Mouse (Mus musculus) heart, embryonic 11.5 days (tissue): ENCODE results near the gene Cpxm1. TPM values are rescaled to one million over a fixed set of nuclear protein-coding genes. Genes with fewer than 3 reads are reported as not detected.
A peak's percentile ranks its signal among the peaks of the same experiment; 100 is the strongest.

Experiments used
- ATAC-seq: fragments of 200-750 bp; cut with Nextera tagmentation; replicated peaks from 2 replicates; pipeline ENCODE4 v1.8.0; 2017; ENCODE audit warnings: moderate library complexity; ENCODE audit not compliant: insufficient number of reproducible peaks, low FRiP score, low TSS enrichment
- H3K27ac ChIP-seq: fragments of 300-500 bp; sonication (generic); 2 replicates; pipeline ENCODE4 v1.5.1; 2014; ENCODE audit warnings: mild to moderate bottlenecking, low read depth, low read length
- H3K27me3 ChIP-seq: fragments of 300-500 bp; sonication (generic); 2 replicates; pipeline ENCODE4 v1.6.1; 2014; ENCODE audit warnings: mild to moderate bottlenecking, low read length, mixed read lengths; ENCODE audit not compliant: control insufficient read depth, insufficient read depth
- H3K36me3 ChIP-seq: fragments of 300-500 bp; sonication (generic); 2 replicates; pipeline ENCODE4 v1.6.1; 2014; ENCODE audit warnings: mild to moderate bottlenecking, low read length, moderate library complexity, mixed read lengths; ENCODE audit not compliant: control insufficient read depth, insufficient read depth
- H3K4me1 ChIP-seq: fragments of 300-500 bp; sonication (generic); 2 replicates; pipeline ENCODE4 v1.6.1; 2014; ENCODE audit warnings: low read length; ENCODE audit not compliant: control insufficient read depth, insufficient read depth
- H3K4me2 ChIP-seq: fragments of 300-500 bp; sonication (generic); 2 replicates; pipeline ENCODE4 v1.6.1; 2014; ENCODE audit warnings: mild to moderate bottlenecking, moderate library complexity
- H3K4me3 ChIP-seq: fragments of 300-500 bp; sonication (generic); 2 replicates; pipeline ENCODE4 v1.5.1; 2014; ENCODE audit warnings: low read depth, low read length
- H3K9ac ChIP-seq: fragments of 300-500 bp; sonication (generic); 2 replicates; pipeline ENCODE4 v1.6.1; 2014; ENCODE audit warnings: mild to moderate bottlenecking, low read depth, low read length, moderate library complexity
- H3K9me3 ChIP-seq: fragments of 300-500 bp; sonication (generic); replicated peaks from 2 replicates; pipeline ENCODE4 v1.6.1; 2016; ENCODE audit warnings: low read length; ENCODE audit not compliant: control insufficient read depth
- WGBS: fragments of 180-500 bp; shearing (Covaris S2); extraction: QIAGEN DNeasy Blood & Tissue Kit; methylation state at CpG from one replicate; pipeline ENCODE4 v1.1.7; 2014; ENCODE audit not compliant: insufficient replicate concordance; 5-methylcytosine and 5-hydroxymethylcytosine counted together
- polyA plus RNA-seq: library from polyadenylated mRNA; unstranded; fragments of >200 nt; fragmentation: Nextera tagmentation; extraction: Ambion mirVana; gene quantifications from 2 replicates; pipeline ENCODE4 v1.2.1, GENCODE M21; 2014

The Cpxm1 gene
- polyA plus RNA-seq, 1 experiment from 2014 or later, result 27.0 TPM

GRCm38 (mm10) chr2:130429851-130430250, 32.5 kb upstream of the Cpxm1 start:
- Histone ChIP-seq H3K36me3 (no peaks in the 10 kb centered on the region), H3K9ac (no peak overlapping the region), H3K9me3 (no peaks in the 10 kb centered on the region), H3K4me3 (no peak overlapping the region), H3K27me3 (no peaks in the 10 kb centered on the region), H3K4me1 (peaks cover 7% of the 10 kb centered on the region; the same call in 1 of the 2 replicates), H3K27ac (no peak overlapping the region), H3K4me2 (no peak overlapping the region)
- 51% methylated on average over 2 of the region's 2 CpGs for WGBS
- no peak for ATAC-seq

GRCm38 (mm10) chr2:130425112-130425511, 27.7 kb upstream of the Cpxm1 start:
- H3K36me3 ChIP-seq, result no peaks in the 10 kb centered on the region
- peak overlapping the region; percentile 97 for H3K4me2 ChIP-seq
- H3K4me1 ChIP-seq, result peaks cover 9% of the 10 kb centered on the region
- ATAC-seq, result no peak
- no peaks in the 10 kb centered on the region for H3K27me3 ChIP-seq
- peak overlapping the region; percentile 91; the same call in 1 of the 2 replicates for H3K27ac ChIP-seq
- H3K9me3 ChIP-seq, result no peaks in the 10 kb centered on the region
- H3K4me3 ChIP-seq, result peak overlapping the region; percentile 85
- H3K9ac ChIP-seq, result peak overlapping the region; percentile 90
- 37% methylated on average over 5 of the region's 5 CpGs for WGBS

DNA sequence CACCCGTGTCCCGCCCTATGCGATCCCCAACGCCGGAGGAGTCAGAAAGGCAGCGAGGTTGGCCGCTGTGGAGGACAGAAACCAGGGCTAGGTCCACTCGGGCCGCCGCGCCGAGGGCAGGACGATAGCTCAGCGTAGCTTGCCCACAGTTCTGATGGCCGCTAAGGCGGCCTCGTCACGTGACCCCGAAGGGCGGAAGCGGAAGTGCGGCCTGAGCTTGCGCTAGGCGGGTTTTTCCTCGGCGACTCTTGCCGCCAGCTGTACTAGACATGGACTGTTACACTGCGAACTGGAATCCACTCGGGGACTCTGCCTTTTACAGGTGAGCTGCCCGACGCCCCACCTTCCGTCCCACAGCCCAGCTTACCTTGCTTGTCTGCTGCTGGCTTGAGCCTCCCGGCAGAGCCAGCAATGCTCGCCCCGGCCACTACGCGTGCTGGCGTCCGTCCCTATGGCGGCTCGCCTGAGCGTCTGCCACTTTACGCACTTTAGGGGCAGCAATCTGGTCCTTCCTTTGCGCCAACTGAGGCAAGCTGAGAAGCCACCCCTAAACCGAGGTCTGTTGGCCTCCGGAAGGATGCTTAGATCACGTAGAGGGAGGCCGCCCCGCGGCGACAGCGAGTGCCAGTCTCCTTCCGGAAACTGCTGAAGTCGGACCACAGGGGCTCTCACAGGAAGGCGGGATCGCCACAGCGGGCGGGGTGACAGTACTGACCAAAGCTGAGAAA, 26.9 kb upstream of the Cpxm1 start, which contains the start of the genes Vps16 and Pced1a:
Vps16 (plus strand) TSS at position 214 of the 728 bp plus-strand sequence.
Pced1a (minus strand) TSS at position 576 of the 728 bp plus-strand sequence.
- Histone ChIP-seq H3K27me3 (no peaks in the 10 kb centered on the region), H3K27ac (peak within 1 kb of the TSS; percentile 91), H3K4me2 (peak within 1 kb of the TSS; percentile 97), H3K4me3 (peak within 1 kb of the TSS; percentile 85), H3K9ac (peak within 1 kb of the TSS; percentile 90), H3K36me3 (no peaks in the 10 kb centered on the region), H3K9me3 (no peaks in the 10 kb centered on the region), H3K4me1 (peaks cover 9% of the 10 kb centered on the region)
- peak; percentile 88 for ATAC-seq
- WGBS, result under 1% methylated on average over 58 of the region's 58 CpGs

DNA sequence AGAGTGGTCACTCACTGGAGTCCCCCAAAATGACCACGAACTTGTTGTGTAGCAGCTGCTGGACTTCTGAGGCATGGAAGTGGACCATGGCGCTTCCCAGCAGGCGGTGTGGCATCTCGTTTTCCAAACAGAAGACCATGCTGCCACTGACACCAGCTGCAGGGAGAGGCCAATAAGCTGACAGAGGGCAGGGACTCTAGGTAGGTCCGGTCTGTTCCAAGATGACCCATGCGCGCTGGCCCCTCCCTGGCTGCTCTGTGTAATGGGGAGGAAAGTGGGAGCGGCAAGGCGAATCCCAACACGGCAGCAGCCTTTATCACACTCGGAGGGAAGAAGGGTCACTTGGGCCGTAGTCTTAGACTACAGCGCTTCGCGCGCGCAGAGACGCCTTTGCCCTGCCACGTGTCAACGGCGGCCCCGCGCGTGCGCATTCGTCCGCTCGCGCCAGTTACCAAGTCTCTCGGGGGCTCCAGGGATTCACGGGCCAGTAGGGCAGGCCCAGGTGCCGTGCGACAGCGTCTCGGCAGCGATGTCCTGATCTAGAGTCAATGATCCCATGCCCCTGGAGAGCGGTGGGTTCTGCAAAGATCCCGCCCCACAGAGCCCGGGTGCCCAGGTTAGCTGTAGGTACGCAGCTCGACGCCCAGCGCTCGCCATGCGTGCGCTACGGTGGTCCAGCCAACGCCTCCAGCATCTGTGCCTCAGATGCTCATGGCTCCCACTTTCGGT, 26.2 kb upstream of the Cpxm1 start:
- Histone ChIP-seq H3K4me1 (peaks cover 9% of the 10 kb centered on the region), H3K27ac (peak overlapping the region; percentile 91), H3K4me2 (peak overlapping the region; percentile 97), H3K9ac (peak overlapping the region; percentile 90), H3K27me3 (no peaks in the 10 kb centered on the region), H3K9me3 (no peaks in the 10 kb centered on the region), H3K4me3 (peak overlapping the region; percentile 85), H3K36me3 (no peaks in the 10 kb centered on the region)
- ATAC-seq, result peak; percentile 55
- WGBS, result 13% methylated on average over 49 of the region's 49 CpGs

GRCm38 (mm10) chr2:130421781-130422620, 24.6 kb upstream of the Cpxm1 start:
- Histone ChIP-seq H3K4me3 (no peak overlapping the region), H3K4me2 (no peak overlapping the region), H3K36me3 (no peaks in the 10 kb centered on the region), H3K4me1 (peaks cover 9% of the 10 kb centered on the region), H3K27me3 (no peaks in the 10 kb centered on the region), H3K9ac (no peak overlapping the region), H3K27ac (no peak overlapping the region), H3K9me3 (no peaks in the 10 kb centered on the region)
- no peak for ATAC-seq
- WGBS, result 91% methylated on average over 26 of the region's 26 CpGs

DNA sequence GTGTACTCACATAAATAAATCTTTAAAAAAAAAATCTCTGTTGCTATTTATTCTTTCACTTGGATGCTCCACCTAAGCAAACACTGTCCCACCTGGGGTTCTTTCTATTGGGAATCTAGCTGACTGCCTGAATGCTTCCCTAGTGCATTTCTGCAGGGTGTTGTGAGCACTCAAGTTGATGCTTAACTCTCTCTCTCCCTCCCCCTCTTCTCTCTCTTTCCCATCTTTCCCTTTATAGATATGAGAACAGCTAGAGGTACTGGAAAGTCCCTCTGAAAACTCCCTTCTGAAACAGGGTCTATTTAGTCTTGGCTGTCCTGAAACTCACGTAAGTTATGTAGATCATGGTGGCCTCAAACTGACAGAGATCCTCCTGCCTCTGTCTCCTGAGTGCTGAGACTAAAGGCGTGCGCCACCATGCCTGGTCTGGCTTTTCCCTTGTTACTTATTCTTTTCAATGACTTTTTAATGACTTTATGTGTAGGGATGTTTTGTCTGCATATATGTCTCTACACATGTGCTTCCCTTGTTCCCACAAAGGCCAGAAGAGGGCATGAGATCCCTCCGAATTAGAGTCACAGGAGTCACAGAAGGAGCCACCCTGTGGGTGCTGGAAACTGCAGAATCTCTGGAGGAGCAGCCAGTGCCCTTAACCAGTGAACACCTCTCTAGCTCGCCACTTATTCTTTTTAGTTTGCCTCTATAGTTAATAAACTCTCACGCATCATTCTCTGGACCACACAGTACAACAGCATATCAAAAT, 16.9 kb upstream of the Cpxm1 start:
- H3K9ac ChIP-seq, result no peak overlapping the region
- no peak for ATAC-seq
- H3K36me3 ChIP-seq, result no peaks in the 10 kb centered on the region
- no peaks in the 10 kb centered on the region for H3K9me3 ChIP-seq
- H3K27me3 ChIP-seq, result no peaks in the 10 kb centered on the region
- H3K4me1 ChIP-seq, result no peaks in the 10 kb centered on the region
- no peak overlapping the region for H3K27ac ChIP-seq
- no peak overlapping the region for H3K4me3 ChIP-seq
- 69% methylated on average over 6 of the region's 6 CpGs for WGBS
- H3K4me2 ChIP-seq, result no peak overlapping the region

DNA sequence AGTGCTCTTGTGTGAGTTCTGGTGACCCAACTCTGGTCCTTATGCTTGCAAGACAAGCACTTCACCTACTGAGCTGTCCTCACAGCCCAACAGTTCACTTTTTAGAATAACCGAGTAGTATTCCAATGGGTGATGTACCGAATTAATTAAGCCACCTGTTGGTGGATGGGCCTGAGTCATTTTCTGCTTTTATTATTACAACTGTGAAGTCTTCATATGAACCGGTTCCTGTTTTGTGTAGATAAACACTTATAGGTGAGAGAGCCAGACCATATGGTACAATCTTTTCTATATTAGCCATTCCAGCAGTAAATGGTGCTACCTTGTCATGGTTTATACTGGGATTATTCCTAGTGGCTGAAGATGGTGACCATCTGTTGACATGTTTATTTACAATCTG, 15.4 kb upstream of the Cpxm1 start:
- H3K9me3 ChIP-seq, result no peaks in the 10 kb centered on the region
- no peaks in the 10 kb centered on the region for H3K27me3 ChIP-seq
- no peaks in the 10 kb centered on the region for H3K36me3 ChIP-seq
- no peak overlapping the region for H3K4me3 ChIP-seq
- no peak overlapping the region for H3K9ac ChIP-seq
- no peaks in the 10 kb centered on the region for H3K4me1 ChIP-seq
- WGBS, result 64% methylated on average over 3 of the region's 3 CpGs
- no peak overlapping the region for H3K4me2 ChIP-seq
- no peak for ATAC-seq
- no peak overlapping the region for H3K27ac ChIP-seq
